Mouse (Mus musculus) layer of hippocampus, adult 2 months (tissue): Measurements from ENCODE around the gene Larp7. TPM values are rescaled to one million over a fixed set of nuclear protein-coding genes. Genes with fewer than 3 reads are reported as not detected.

ENCODE experiments used
- DNase-seq, 2 experiments: peaks; one replicate each; pipeline ENCODE4 v3.0.0; 2022; ENCODE audit warnings: low spot score in 2 of 2
- H3K27ac ChIP-seq: fragments of 200-600 bp; 2 replicates; pipeline ENCODE4 v1.8.1; 2022
- H3K4me3 ChIP-seq: fragments of 200-600 bp; 2 replicates; pipeline ENCODE4 v1.8.1; 2022; ENCODE audit warnings: mild to moderate bottlenecking
- CTCF ChIP-seq: fragments of 200-600 bp; conservative IDR thresholded peaks from 2 replicates; pipeline ENCODE4 v1.8.1; 2022; ENCODE audit warnings: antibody characterized with exemption, mild to moderate bottlenecking, moderate library complexity
- total RNA-seq, 2 experiments: library from RNA; stranded (reverse); gene quantifications; 2 replicates each; pipeline ENCODE4 v1.2.3; 2021

Gene Larp7
- total RNA-seq, 2 experiments from 2014 or later = 16.6 to 20.7 TPM

- Histone ChIP-seq H3K4me3 (no peak overlapping the region), H3K27ac (no peak overlapping the region)
- no peak for TF ChIP-seq CTCF
- no peak for DNase-seq
Measured at GRCm38 (mm10) chr3:127530293-127530692, 22.9 kb downstream of the Larp7 start.

- no peak for DNase-seq
- no peak overlapping the region for H3K4me3 ChIP-seq
- no peak overlapping the region for H3K27ac ChIP-seq
- no peak for TF ChIP-seq CTCF
Measured at GRCm38 (mm10) chr3:127529824-127530223, 23.3 kb downstream of the Larp7 start.

- Histone ChIP-seq H3K4me3 (no peak overlapping the region), H3K27ac (no peak overlapping the region)
- no peak for DNase-seq
- no peak for TF ChIP-seq CTCF
Measured at GRCm38 (mm10) chr3:127529210-127529609, 23.9 kb downstream of the Larp7 start.

- DNase-seq = peak; percentile 12 to 25
Measured at GRCm38 (mm10) chr3:127527465-127528034, 25.6 kb downstream of the Larp7 start.

GRCm38 (mm10) chr3:127525188-127525819 is 27.8 kb downstream of the Larp7 start:
- Histone ChIP-seq H3K27ac (peak overlapping the region; percentile 7; the same call in 1 of the 2 replicates), H3K4me3 (no peak overlapping the region)
- no peak for TF ChIP-seq CTCF
- DNase-seq = no peak

More at GRCm38 (mm10) chr3:127527465-127528034, 25.6 kb downstream of the Larp7 start:
- TF ChIP-seq CTCF = no peak
- Histone ChIP-seq H3K27ac (peak overlapping the region; percentile 12; the same call in 1 of the 2 replicates), H3K4me3 (no peak overlapping the region)

GRCm38 (mm10) chr3:127521156-127521555 is 32.0 kb downstream of the Larp7 start:
- TF ChIP-seq CTCF = no peak
- DNase-seq = no peak
- H3K27ac ChIP-seq = no peak overlapping the region
- no peak overlapping the region for H3K4me3 ChIP-seq

- H3K4me3 ChIP-seq = no peak overlapping the region
- TF ChIP-seq CTCF = no peak
- DNase-seq = no peak
- H3K27ac ChIP-seq = no peak overlapping the region
Measured at GRCm38 (mm10) chr3:127520300-127520699, 32.8 kb downstream of the Larp7 start.

- no peak overlapping the region for H3K4me3 ChIP-seq
- DNase-seq = no peak
- no peak for TF ChIP-seq CTCF
- H3K27ac ChIP-seq = no peak overlapping the region
Measured at GRCm38 (mm10) chr3:127515251-127515650, 37.9 kb downstream of the Larp7 start.

GRCm38 (mm10) chr3:127513699-127514098 is 39.5 kb downstream of the Larp7 start:
- DNase-seq = no peak
- TF ChIP-seq CTCF = no peak
- no peak overlapping the region for H3K27ac ChIP-seq
- no peak overlapping the region for H3K4me3 ChIP-seq

- TF ChIP-seq CTCF = no peak
- Histone ChIP-seq H3K27ac (no peak overlapping the region), H3K4me3 (no peak overlapping the region)
- DNase-seq = no peak
Measured at GRCm38 (mm10) chr3:127512794-127513335, 40.3 kb downstream of the Larp7 start.

- no peak overlapping the region for H3K27ac ChIP-seq
- no peak overlapping the region for H3K4me3 ChIP-seq
- DNase-seq = no peak
- no peak for TF ChIP-seq CTCF
Measured at GRCm38 (mm10) chr3:127511786-127512746, 41.1 kb downstream of the Larp7 start.

GRCm38 (mm10) chr3:127507878-127508783 is 45.0 kb downstream of the Larp7 start:
- no peak for DNase-seq
- TF ChIP-seq CTCF = no peak
- Histone ChIP-seq H3K4me3 (no peak overlapping the region), H3K27ac (no peak overlapping the region)
